Mouse (Mus musculus): ENCODE data around the gene Cdh3. TPM values are rescaled to one million over a fixed set of nuclear protein-coding genes. Genes with fewer than 3 reads are reported as not detected.

Cdh3 gene
- polyA plus RNA-seq, 1 experiment from 2014 or later: 39.9 TPM

- Histone ChIP-seq H3K27me3 (replicated peaks) (no peaks in the 10 kb centered on the region), H3K27ac (ENCODE audit: poor library complexity, severe bottlenecking) (peak overlapping the region; percentile 86), H3K4me3 (no peak overlapping the region), H3K4me2 (no peak overlapping the region), H3K4me1 (replicated peaks) (peaks cover 51% of the 10 kb centered on the region), H3K9me3 (replicated peaks) (0 out of 2 replicates have a peak, but pooled peaks cover 7% of the 10 kb centered on the region), H3K36me3 (peaks cover 22% of the 10 kb centered on the region), H3K9ac (0 out of 2 replicates have a peak overlapping the region, but pooled peaks have one; percentile 3)
- ATAC-seq (ENCODE audit: insufficient number of reproducible peaks, low FRiP score): no peak
- 42% methylated on average over 6 of the region's 6 CpGs for WGBS
These were observed 16.0 kb downstream of the Cdh3 start for GRCm38 (mm10) chr8:106526725-106527124.

- Histone ChIP-seq H3K36me3 (peaks cover 22% of the 10 kb centered on the region), H3K9ac (0 out of 2 replicates have a peak overlapping the region, but pooled peaks have one; percentile 3), H3K27me3 (replicated peaks) (no peaks in the 10 kb centered on the region), H3K9me3 (replicated peaks) (0 out of 2 replicates have a peak, but pooled peaks cover 7% of the 10 kb centered on the region), H3K4me3 (no peak overlapping the region), H3K4me1 (replicated peaks) (peaks cover 45% of the 10 kb centered on the region), H3K4me2 (no peak overlapping the region), H3K27ac (ENCODE audit: poor library complexity, severe bottlenecking) (peak overlapping the region; percentile 86)
- ATAC-seq (ENCODE audit: insufficient number of reproducible peaks, low FRiP score): peak; percentile 41; the same call in 1 of the 2 replicates
- 69% methylated on average over 9 of the region's 9 CpGs for WGBS
These were observed 16.7 kb downstream of the Cdh3 start for GRCm38 (mm10) chr8:106527241-106528036.

DNA sequence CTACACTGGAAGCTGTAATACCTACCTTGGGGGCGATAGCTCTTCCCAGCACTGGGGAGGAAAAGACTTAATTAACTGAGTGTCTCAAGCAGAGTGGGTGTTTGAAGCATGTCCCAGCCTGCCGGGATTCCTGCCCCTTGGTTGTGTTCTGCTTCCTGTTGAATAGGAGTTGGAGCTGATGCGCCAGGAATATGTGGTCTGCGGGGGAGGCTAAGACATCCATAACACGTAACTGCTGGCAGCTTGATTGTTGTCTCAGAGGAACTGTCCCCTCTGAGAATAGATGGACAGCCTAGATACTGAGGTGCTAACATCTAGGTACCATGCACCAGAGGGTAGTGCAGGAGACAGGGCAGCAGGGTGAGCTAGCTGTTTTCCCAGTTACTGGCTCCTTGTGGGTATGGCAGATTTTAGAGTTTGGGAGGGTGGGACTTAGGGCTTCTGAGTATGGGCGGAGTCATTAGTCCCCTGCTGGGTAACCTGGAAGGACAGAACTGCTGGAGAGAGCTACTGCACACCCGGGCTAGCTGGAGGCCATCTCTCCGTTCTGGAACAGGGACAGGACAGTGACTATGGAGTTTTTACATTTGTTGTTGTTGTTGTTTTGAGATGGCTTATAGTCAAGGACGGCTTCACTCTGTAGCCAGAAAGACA lies 18.0 kb downstream of the Cdh3 start:
- 72% methylated on average over 9 of the region's 9 CpGs for WGBS
- no peak overlapping the region for H3K27ac ChIP-seq (ENCODE audit: poor library complexity, severe bottlenecking)
- H3K4me1 ChIP-seq (replicated peaks): peaks cover 54% of the 10 kb centered on the region

DNA sequence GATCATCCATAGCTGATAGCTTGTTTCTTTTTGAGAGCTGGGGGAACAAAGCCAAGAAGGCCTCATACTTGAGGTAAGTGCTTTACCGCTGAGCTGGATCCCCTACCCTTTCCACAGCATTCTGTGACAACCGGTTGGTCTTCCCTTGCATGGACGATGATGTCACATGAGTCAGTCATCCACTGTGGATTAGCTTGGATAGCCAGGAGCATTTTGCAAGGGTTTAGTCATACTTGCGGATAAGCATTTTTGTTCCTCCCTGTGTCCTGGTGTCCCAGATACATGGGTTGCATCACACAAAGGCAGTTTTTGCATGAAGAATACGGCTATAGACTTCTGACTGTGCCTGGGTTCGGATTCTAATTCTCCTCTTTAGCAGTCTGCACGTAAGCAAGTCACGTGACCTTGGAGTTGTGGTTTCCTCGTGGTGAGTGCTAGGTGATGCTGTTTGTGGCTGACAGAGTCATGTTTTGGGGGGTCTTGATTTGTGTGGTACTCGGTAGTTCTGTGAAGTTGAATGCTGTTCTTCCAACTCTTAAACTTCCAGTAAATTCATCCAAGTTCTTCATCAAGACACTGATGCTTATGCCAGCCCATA lies 19.3 kb downstream of the Cdh3 start:
- WGBS: 82% methylated on average over 10 of the region's 10 CpGs
- H3K27me3 ChIP-seq (replicated peaks): no peaks in the 10 kb centered on the region
- H3K9me3 ChIP-seq (replicated peaks): 0 out of 2 replicates have a peak, but pooled peaks cover 7% of the 10 kb centered on the region
- peaks cover 13% of the 10 kb centered on the region for H3K36me3 ChIP-seq
- peaks cover 52% of the 10 kb centered on the region for H3K4me1 ChIP-seq (replicated peaks)
- no peak for ATAC-seq (ENCODE audit: insufficient number of reproducible peaks, low FRiP score)
- no peak overlapping the region for H3K27ac ChIP-seq (ENCODE audit: poor library complexity, severe bottlenecking)
- no peak overlapping the region for H3K9ac ChIP-seq
- H3K4me3 ChIP-seq: no peak overlapping the region
- H3K4me2 ChIP-seq: no peak overlapping the region

More for the DNA sequence above, 18.0 kb downstream of the Cdh3 start:
- ATAC-seq (ENCODE audit: insufficient number of reproducible peaks, low FRiP score): no peak
- 0 out of 2 replicates have a peak, but pooled peaks cover 7% of the 10 kb centered on the region for H3K9me3 ChIP-seq (replicated peaks)
- no peak overlapping the region for H3K9ac ChIP-seq
- no peak overlapping the region for H3K4me2 ChIP-seq
- no peak overlapping the region for H3K4me3 ChIP-seq
- H3K36me3 ChIP-seq: peaks cover 16% of the 10 kb centered on the region
- H3K27me3 ChIP-seq (replicated peaks): no peaks in the 10 kb centered on the region

DNA sequence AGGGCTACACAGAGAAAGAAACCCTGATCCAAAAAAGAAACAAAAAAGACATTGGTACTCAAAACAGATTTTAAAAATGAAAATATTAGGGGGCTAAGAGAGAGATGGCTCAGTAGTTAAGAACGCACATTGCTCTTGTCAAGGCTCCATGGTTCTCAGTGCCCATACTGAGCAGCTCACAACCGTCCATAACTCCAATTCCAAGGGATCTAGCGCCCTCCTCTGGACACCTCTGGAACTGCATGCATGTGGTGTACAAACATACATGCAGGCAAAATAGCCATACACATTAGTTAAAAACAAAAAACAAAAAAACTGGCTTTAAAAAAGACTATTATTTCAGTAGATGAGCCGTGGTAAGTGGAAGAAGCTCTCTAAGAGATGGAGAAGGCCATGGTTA lies 19.9 kb downstream of the Cdh3 start:
- H3K4me2 ChIP-seq: no peak overlapping the region
- no peak overlapping the region for H3K27ac ChIP-seq (ENCODE audit: poor library complexity, severe bottlenecking)
- WGBS: 65% methylated on average over 4 of the region's 4 CpGs
- H3K4me1 ChIP-seq (replicated peaks): peaks cover 47% of the 10 kb centered on the region
- no peak overlapping the region for H3K4me3 ChIP-seq
- no peaks in the 10 kb centered on the region for H3K27me3 ChIP-seq (replicated peaks)
- no peak for ATAC-seq (ENCODE audit: insufficient number of reproducible peaks, low FRiP score)
- no peak overlapping the region for H3K9ac ChIP-seq
- H3K36me3 ChIP-seq: peaks cover 13% of the 10 kb centered on the region
- H3K9me3 ChIP-seq (replicated peaks): 0 out of 2 replicates have a peak, but pooled peaks cover 7% of the 10 kb centered on the region

- H3K4me1 ChIP-seq (replicated peaks): peaks cover 18% of the 10 kb centered on the region
- 77% methylated on average over 7 of the region's 7 CpGs for WGBS
- no peaks in the 10 kb centered on the region for H3K27me3 ChIP-seq (replicated peaks)
- no peak for ATAC-seq (ENCODE audit: insufficient number of reproducible peaks, low FRiP score)
- H3K36me3 ChIP-seq: peaks cover 40% of the 10 kb centered on the region
- H3K9me3 ChIP-seq (replicated peaks): 0 out of 2 replicates have a peak, but pooled peaks cover 7% of the 10 kb centered on the region
- H3K4me3 ChIP-seq: no peak overlapping the region
- H3K4me2 ChIP-seq: no peak overlapping the region
- no peak overlapping the region for H3K9ac ChIP-seq
- H3K27ac ChIP-seq (ENCODE audit: poor library complexity, severe bottlenecking): 0 out of 2 replicates have a peak overlapping the region, but pooled peaks have one; percentile 13
These were observed 23.0 kb downstream of the Cdh3 start for GRCm38 (mm10) chr8:106533709-106534108.

- no peak overlapping the region for H3K9ac ChIP-seq
- no peak for ATAC-seq (ENCODE audit: insufficient number of reproducible peaks, low FRiP score)
These were observed 23.8 kb downstream of the Cdh3 start for GRCm38 (mm10) chr8:106534449-106534848.

GRCm38 (mm10) chr8:106535448-106535847 lies 24.8 kb downstream of the Cdh3 start:
- Histone ChIP-seq H3K9me3 (replicated peaks) (0 out of 2 replicates have a peak, but pooled peaks cover 2% of the 10 kb centered on the region), H3K27ac (ENCODE audit: poor library complexity, severe bottlenecking) (no peak overlapping the region), H3K4me1 (replicated peaks) (peaks cover 13% of the 10 kb centered on the region), H3K27me3 (replicated peaks) (no peaks in the 10 kb centered on the region), H3K36me3 (peaks cover 49% of the 10 kb centered on the region), H3K9ac (no peak overlapping the region), H3K4me3 (no peak overlapping the region), H3K4me2 (no peak overlapping the region)
- WGBS: 64% methylated on average over 4 of the region's 4 CpGs
- no peak for ATAC-seq (ENCODE audit: insufficient number of reproducible peaks, low FRiP score)

More at GRCm38 (mm10) chr8:106534449-106534848, 23.8 kb downstream of the Cdh3 start:
- H3K4me1 ChIP-seq (replicated peaks): peaks cover 13% of the 10 kb centered on the region
- H3K36me3 ChIP-seq: peaks cover 47% of the 10 kb centered on the region
- no peak overlapping the region for H3K27ac ChIP-seq (ENCODE audit: poor library complexity, severe bottlenecking)
- H3K27me3 ChIP-seq (replicated peaks): no peaks in the 10 kb centered on the region
- H3K4me3 ChIP-seq: no peak overlapping the region
- H3K4me2 ChIP-seq: no peak overlapping the region
- 35% methylated on average over 6 of the region's 6 CpGs for WGBS
- H3K9me3 ChIP-seq (replicated peaks): 0 out of 2 replicates have a peak, but pooled peaks cover 7% of the 10 kb centered on the region

DNA sequence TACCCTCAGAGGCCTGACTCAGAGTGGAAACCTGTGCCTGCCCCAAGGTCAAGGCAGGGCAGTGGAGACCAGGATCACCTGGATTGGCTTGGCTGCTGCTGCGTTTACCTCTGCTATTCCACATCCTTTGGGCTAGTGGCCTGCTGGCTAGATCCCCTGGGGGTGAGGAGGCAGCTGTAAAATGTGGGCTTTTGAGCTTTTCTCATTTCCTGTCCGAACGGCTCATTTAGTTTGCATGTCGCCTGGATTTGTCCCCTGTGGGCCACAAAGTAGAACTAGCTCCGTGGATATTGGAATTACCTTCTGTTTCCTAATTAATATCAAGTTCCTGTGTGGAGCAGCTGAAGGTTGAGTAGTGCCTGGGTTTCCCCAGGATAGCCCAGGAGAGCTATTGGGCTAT lies 28.5 kb downstream of the Cdh3 start:
- ATAC-seq (ENCODE audit: insufficient number of reproducible peaks, low FRiP score): no peak
- Histone ChIP-seq H3K9ac (no peak overlapping the region), H3K4me1 (replicated peaks) (no peaks in the 10 kb centered on the region), H3K4me3 (no peak overlapping the region), H3K36me3 (peaks cover 78% of the 10 kb centered on the region), H3K27me3 (replicated peaks) (no peaks in the 10 kb centered on the region), H3K9me3 (replicated peaks) (no peaks in the 10 kb centered on the region), H3K4me2 (no peak overlapping the region), H3K27ac (ENCODE audit: poor library complexity, severe bottlenecking) (no peak overlapping the region)
- 67% methylated on average over 5 of the region's 5 CpGs for WGBS

DNA sequence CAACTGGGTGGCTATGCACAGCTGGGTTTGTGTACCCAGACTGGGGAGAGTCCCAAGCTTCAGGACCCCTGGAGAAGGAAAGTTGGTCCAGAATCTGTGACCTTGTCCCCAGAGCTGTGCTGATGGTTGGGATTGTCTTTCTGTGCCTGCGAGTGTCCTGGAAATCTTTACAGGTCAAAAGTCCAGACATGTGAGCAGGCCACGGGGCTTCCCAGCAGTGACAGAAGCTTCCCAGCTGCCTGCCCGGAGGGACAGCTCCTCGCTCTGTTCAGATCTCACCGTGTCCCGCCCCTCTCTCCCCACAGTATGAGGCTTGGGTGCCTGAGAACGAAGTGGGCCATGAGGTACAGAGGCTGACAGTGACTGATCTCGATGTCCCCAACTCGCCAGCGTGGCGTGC lies 30.3 kb downstream of the Cdh3 start:
- ATAC-seq (ENCODE audit: insufficient number of reproducible peaks, low FRiP score): no peak
- H3K36me3 ChIP-seq: peaks cover 96% of the 10 kb centered on the region
- WGBS: 76% methylated on average over 11 of the region's 11 CpGs
- H3K4me1 ChIP-seq (replicated peaks): no peaks in the 10 kb centered on the region
- H3K4me3 ChIP-seq: no peak overlapping the region
- H3K27me3 ChIP-seq (replicated peaks): no peaks in the 10 kb centered on the region
- no peak overlapping the region for H3K4me2 ChIP-seq
- no peak overlapping the region for H3K27ac ChIP-seq (ENCODE audit: poor library complexity, severe bottlenecking)
- H3K9ac ChIP-seq: no peak overlapping the region
- H3K9me3 ChIP-seq (replicated peaks): no peaks in the 10 kb centered on the region

DNA sequence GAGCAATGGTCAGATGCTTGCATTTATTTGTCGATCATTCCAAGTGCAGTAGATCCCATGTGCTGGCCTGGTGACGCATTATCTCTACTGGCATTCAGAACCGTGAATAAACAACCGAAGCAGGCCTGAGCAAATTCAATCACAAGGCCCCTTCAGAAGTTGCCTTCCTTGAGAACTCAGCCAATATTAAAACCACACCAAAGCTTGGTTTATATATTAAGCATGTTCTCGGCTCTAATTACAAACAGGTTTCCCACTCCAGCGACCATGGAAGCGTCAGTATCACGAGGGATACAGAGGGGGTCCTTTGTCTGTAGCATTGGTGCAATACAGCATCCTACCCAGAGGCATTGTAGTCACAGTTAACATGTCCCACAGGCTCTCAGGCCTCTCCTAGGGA lies 32.4 kb downstream of the Cdh3 start:
- Histone ChIP-seq H3K27ac (ENCODE audit: poor library complexity, severe bottlenecking) (no peak overlapping the region), H3K27me3 (replicated peaks) (no peaks in the 10 kb centered on the region), H3K4me1 (replicated peaks) (no peaks in the 10 kb centered on the region), H3K4me3 (no peak overlapping the region), H3K9me3 (replicated peaks) (no peaks in the 10 kb centered on the region), H3K36me3 (peaks cover 95% of the 10 kb centered on the region), H3K4me2 (no peak overlapping the region), H3K9ac (no peak overlapping the region)
- ATAC-seq (ENCODE audit: insufficient number of reproducible peaks, low FRiP score): no peak
- 80% methylated on average over 8 of the region's 8 CpGs for WGBS
